Mouse (Mus musculus) myocyte (in vitro differentiated cells): Measurements from ENCODE around the gene Wdr63. TPM values are rescaled to one million over a fixed set of nuclear protein-coding genes. Genes with fewer than 3 reads are reported as not detected.

Experiments
- H3K27me3 ChIP-seq: one replicate; pipeline ENCODE4 v1.6.1; 2011; ENCODE audit not compliant: control insufficient read depth, insufficient read depth, insufficient read length
- H3K36me3 ChIP-seq: one replicate; pipeline ENCODE4 v1.6.1; 2011; ENCODE audit not compliant: control insufficient read depth, insufficient read depth
- H3K4me2 ChIP-seq: one replicate; pipeline ENCODE4 v1.6.1; 2011; ENCODE audit warnings: low read depth, control low read depth
- H3K4me3 ChIP-seq: one replicate; pipeline ENCODE4 v1.5.1; 2011; ENCODE audit warnings: mild to moderate bottlenecking, control low read depth, moderate library complexity
- H3K79me2 ChIP-seq: one replicate; pipeline ENCODE4 v1.6.1; 2011; ENCODE audit not compliant: control insufficient read depth, insufficient read depth
- H3ac ChIP-seq: one replicate; pipeline ENCODE4 v1.6.1; 2011; ENCODE audit not compliant: control insufficient read depth, insufficient read length
- CEBPB ChIP-seq: IDR thresholded peaks from 2 replicates; pipeline ENCODE4 v1.6.1; 2011; ENCODE audit warnings: mild to moderate bottlenecking, moderate library complexity; ENCODE audit not compliant: poor library complexity, insufficient read depth, severe bottlenecking
- E2F4 ChIP-seq: IDR thresholded peaks from one replicate; pipeline ENCODE4 v1.6.1; 2011; ENCODE audit warnings: mild to moderate bottlenecking, control low read depth, moderate library complexity; ENCODE audit not compliant: insufficient read depth
- MAX ChIP-seq: IDR thresholded peaks from one replicate; pipeline ENCODE4 v1.6.1; 2011; ENCODE audit warnings: low read depth, mild to moderate bottlenecking, control low read depth
- MYOD1 ChIP-seq, 3 experiments: IDR thresholded peaks; one replicate each; pipeline ENCODE4 v1.6.1; 2011; ENCODE audit warnings: control low read depth in 2 of 3, low read depth in 2 of 3, mild to moderate bottlenecking in 2 of 3, moderate library complexity in 1 of 3; ENCODE audit not compliant: insufficient read length in 2 of 3, control insufficient read depth in 1 of 3
- MYOG ChIP-seq, 3 experiments: IDR thresholded peaks; one replicate each; pipeline ENCODE4 v1.6.1; 2011; ENCODE audit warnings: control low read depth in 2 of 3, low read depth in 2 of 3, mild to moderate bottlenecking in 2 of 3; ENCODE audit not compliant: insufficient read length in 2 of 3, control insufficient read depth in 1 of 3, insufficient read depth in 1 of 3
- POLR2A ChIP-seq: IDR thresholded peaks from one replicate; pipeline ENCODE4 v1.6.1; 2011; ENCODE audit warnings: low read depth, mild to moderate bottlenecking, control low read depth, moderate library complexity; ENCODE audit not compliant: insufficient read length
- POLR2AphosphoS2 ChIP-seq: IDR thresholded peaks from one replicate; pipeline ENCODE4 v1.6.1; 2011; ENCODE audit warnings: low read depth, control low read depth; ENCODE audit not compliant: insufficient read length
- REST ChIP-seq: IDR thresholded peaks from one replicate; pipeline ENCODE4 v1.6.1; 2011; ENCODE audit warnings: mild to moderate bottlenecking, control low read depth, moderate library complexity; ENCODE audit not compliant: insufficient read depth, insufficient read length
- SRF ChIP-seq: IDR thresholded peaks from one replicate; pipeline ENCODE4 v1.6.1; 2011; ENCODE audit warnings: low read depth; ENCODE audit not compliant: control insufficient read depth, insufficient read length
- TCF12 ChIP-seq: IDR thresholded peaks from one replicate; pipeline ENCODE4 v1.6.1; 2011; ENCODE audit warnings: mild to moderate bottlenecking, control low read depth; ENCODE audit not compliant: poor library complexity, insufficient read depth, severe bottlenecking
- TCF3 ChIP-seq: IDR thresholded peaks from one replicate; pipeline ENCODE4 v1.6.1; 2011; ENCODE audit warnings: low read depth, control low read depth; ENCODE audit not compliant: insufficient read length
- USF1 ChIP-seq: IDR thresholded peaks from one replicate; pipeline ENCODE4 v1.6.1; 2011; ENCODE audit warnings: low read depth, mild to moderate bottlenecking, control low read depth, moderate library complexity
- polyA plus RNA-seq: library from polyadenylated mRNA; unstranded; fragments of >200 nt; fragmentation: generic; extraction: Trizol; gene quantifications from one replicate; pipeline ENCODE4 v1.2.1, GENCODE M21; 2012; ENCODE audit warnings: missing spikeins

Wdr63 gene
- polyA plus RNA-seq, 1 experiment, result 0.10 TPM

DNA sequence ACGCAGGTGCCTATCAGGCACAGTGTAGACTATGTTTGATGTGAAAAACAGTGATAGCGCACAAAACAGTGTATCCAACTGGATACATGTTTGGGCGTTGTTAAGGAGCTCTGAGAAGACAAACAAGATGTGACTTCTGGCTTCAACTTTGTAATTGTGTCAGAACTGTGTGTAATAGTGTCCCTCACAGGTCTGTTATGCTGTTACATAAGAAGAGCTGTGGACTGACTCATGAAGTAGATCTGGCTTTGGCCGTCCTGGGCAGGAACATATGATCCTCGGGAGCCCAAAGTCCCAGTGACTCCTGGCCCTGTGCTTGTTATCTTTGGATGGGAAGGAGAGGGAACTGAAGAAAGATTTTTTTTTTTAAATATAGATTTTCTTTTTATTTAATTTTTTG lies 112.4 kb downstream of the Wdr63 start:
- H3K4me3 ChIP-seq, result no peak overlapping the region
- H3K27me3 ChIP-seq, result no peaks in the 10 kb centered on the region
- no peaks in the 10 kb centered on the region for H3K79me2 ChIP-seq
- no peaks in the 10 kb centered on the region for H3K36me3 ChIP-seq
- no peak overlapping the region for H3ac ChIP-seq
- TF ChIP-seq MYOD1 (IDR thresholded peaks at IDR 0.05; ENCODE audit: control insufficient read depth in 1 of 3, insufficient read length in 2 of 3, low read depth in 2 of 3), result no peak
- no peak overlapping the region for H3K4me2 ChIP-seq

DNA sequence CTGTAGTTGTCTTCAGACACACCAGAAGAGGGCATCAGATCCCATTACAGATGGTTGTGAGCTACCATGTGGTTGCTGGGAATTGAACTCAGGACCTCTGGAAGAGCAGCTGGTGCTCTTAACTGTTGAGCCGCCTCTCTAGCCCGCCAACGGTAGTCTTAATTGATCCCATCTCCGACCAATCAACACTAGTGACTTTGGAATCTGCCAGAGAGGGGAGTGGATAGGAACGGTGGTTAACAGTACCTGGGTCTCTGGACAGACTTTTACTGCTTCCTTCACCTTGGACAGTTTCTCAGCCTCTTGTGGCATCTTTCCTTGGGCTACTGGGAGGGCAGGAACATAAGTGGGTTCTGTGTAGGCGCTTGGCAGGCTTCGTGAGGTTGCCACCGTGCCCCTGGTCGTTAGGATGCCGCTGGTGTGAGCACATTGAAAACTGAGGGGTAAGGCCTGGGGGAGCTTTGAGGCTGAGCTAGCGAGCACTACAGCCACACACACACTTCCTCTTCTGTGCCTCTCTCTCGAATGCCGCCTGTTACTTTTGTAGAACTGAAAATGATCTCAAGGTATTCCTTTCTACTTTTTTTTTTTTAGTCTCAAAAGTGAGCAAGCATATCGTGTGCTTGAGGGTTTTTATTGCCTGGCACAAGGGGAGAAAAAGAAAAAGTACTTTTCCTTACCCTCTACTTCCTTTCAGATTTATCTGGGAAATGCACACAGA lies 114.3 kb downstream of the Wdr63 start:
- no peaks in the 10 kb centered on the region for H3K79me2 ChIP-seq
- H3K36me3 ChIP-seq, result no peaks in the 10 kb centered on the region
- H3K27me3 ChIP-seq, result no peaks in the 10 kb centered on the region
- no peak overlapping the region for H3K4me2 ChIP-seq
- no peak overlapping the region for H3ac ChIP-seq
- TF ChIP-seq USF1 (no peak), POLR2A (no peak), TCF3 (no peak), CEBPB (no peak), E2F4 (no peak), MYOG (IDR thresholded peaks at IDR 0.05; ENCODE audit: control insufficient read depth in 1 of 3, insufficient read depth in 1 of 3, insufficient read length in 2 of 3, low read depth in 2 of 3) (no peak), POLR2AphosphoS2 (no peak), TCF12 (no peak), REST (no peak), MYOD1 (IDR thresholded peaks at IDR 0.05; ENCODE audit: control insufficient read depth in 1 of 3, insufficient read length in 2 of 3, low read depth in 2 of 3) (no peak), SRF (no peak), MAX (no peak)
- no peak overlapping the region for H3K4me3 ChIP-seq

DNA sequence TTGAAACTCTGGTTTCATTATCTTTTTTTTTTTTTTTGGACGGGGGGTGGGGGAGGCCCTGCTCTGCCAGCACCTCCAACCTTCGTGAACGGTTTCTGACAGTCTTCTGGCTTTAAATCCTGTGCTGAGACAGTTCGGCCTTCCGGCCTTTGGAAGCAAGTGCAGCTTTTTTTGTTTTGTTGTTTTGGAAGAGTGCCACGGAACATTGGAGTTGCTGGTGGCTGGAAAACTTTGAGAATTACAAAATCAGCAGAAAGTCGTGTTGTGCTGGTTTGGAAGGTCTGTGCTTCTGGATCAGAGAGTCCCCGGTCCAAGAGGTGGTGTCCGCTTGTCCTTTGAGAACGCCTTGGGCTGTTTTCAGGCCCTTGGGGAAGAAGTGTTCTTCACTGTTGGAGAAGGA lies 115.1 kb downstream of the Wdr63 start:
- no peak overlapping the region for H3K4me3 ChIP-seq
- H3K27me3 ChIP-seq, result no peaks in the 10 kb centered on the region
- H3ac ChIP-seq, result no peak overlapping the region
- no peaks in the 10 kb centered on the region for H3K79me2 ChIP-seq
- H3K4me2 ChIP-seq, result no peak overlapping the region
- no peaks in the 10 kb centered on the region for H3K36me3 ChIP-seq
- TF ChIP-seq TCF12, result no peak
- TF ChIP-seq CEBPB, result no peak
- TF ChIP-seq POLR2A, result no peak
- TF ChIP-seq MYOD1 (IDR thresholded peaks at IDR 0.05; ENCODE audit: control insufficient read depth in 1 of 3, insufficient read length in 2 of 3, low read depth in 2 of 3), result no peak
- no peak for TF ChIP-seq MAX
- TF ChIP-seq REST, result no peak
- no peak for TF ChIP-seq SRF
- TF ChIP-seq E2F4, result no peak
- TF ChIP-seq USF1, result no peak
- no peak for TF ChIP-seq POLR2AphosphoS2
- no peak for TF ChIP-seq MYOG (IDR thresholded peaks at IDR 0.05; ENCODE audit: control insufficient read depth in 1 of 3, insufficient read depth in 1 of 3, insufficient read length in 2 of 3, low read depth in 2 of 3)
- TF ChIP-seq TCF3, result no peak

- H3K4me3 ChIP-seq, result no peak overlapping the region
- H3K36me3 ChIP-seq, result no peaks in the 10 kb centered on the region
- TF ChIP-seq POLR2AphosphoS2 (no peak), MYOG (IDR thresholded peaks at IDR 0.05; ENCODE audit: control insufficient read depth in 1 of 3, insufficient read depth in 1 of 3, insufficient read length in 2 of 3, low read depth in 2 of 3) (no peak), MYOD1 (IDR thresholded peaks at IDR 0.05; ENCODE audit: control insufficient read depth in 1 of 3, insufficient read length in 2 of 3, low read depth in 2 of 3) (no peak), TCF12 (no peak), CEBPB (no peak), E2F4 (no peak), POLR2A (no peak), REST (no peak), MAX (no peak), SRF (no peak), TCF3 (no peak), USF1 (no peak)
- H3ac ChIP-seq, result no peak overlapping the region
- no peaks in the 10 kb centered on the region for H3K79me2 ChIP-seq
- H3K27me3 ChIP-seq, result no peaks in the 10 kb centered on the region
- H3K4me2 ChIP-seq, result no peak overlapping the region
Observed at GRCm38 (mm10) chr3:145991976-145992730, 115.8 kb downstream of the Wdr63 start.

GRCm38 (mm10) chr3:145991130-145991529 lies 116.8 kb downstream of the Wdr63 start:
- Histone ChIP-seq H3K4me3 (no peak overlapping the region), H3K36me3 (no peaks in the 10 kb centered on the region), H3K4me2 (no peak overlapping the region), H3K27me3 (no peaks in the 10 kb centered on the region), H3ac (no peak overlapping the region), H3K79me2 (no peaks in the 10 kb centered on the region)
- TF ChIP-seq CEBPB, result no peak

Other genes with a start within 250 kb of the Wdr63 start
- gene Bcl10, start 185.3 kb downstream of the Wdr63 start, polyA plus RNA-seq, result 25.9 TPM
- 18.7 TPM for gene 2410004B18Rik, start 170.1 kb downstream of the Wdr63 start, polyA plus RNA-seq
- 0.73 TPM for gene Syde2, start 120.3 kb downstream of the Wdr63 start, polyA plus RNA-seq
- not detected for gene Mcoln3, start 9.3 kb upstream of the Wdr63 start, polyA plus RNA-seq
- not detected for gene Mcoln2, start 41.7 kb upstream of the Wdr63 start, polyA plus RNA-seq
- gene Lpar3, start 112.8 kb upstream of the Wdr63 start, polyA plus RNA-seq, result 0.22 TPM